Comparison of ENCODE assay signal across 19 mouse cellular contexts in the genomic region with DNA sequence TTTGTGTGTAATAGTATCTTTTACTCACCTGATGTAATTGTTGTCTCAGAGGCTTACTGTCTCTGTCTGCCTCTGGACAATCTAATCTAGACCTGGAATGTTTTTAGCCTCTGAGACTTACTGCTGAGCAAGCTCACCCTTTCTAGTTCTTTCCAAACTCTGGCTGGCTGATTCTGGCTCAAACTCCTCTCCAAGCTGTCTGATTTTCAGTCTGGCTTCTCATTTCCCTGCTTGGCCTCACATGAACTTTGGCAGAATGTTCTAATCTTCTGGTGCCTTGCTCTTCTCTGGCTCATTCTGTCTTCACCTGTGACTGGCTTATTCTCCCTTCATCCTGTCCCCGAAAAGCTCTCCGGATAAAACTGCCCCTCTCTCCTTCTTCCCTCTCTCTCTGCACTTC. TPM values are rescaled to one million over a fixed set of nuclear protein-coding genes. Genes with fewer than 3 reads are reported as not detected.
DNase-seq lines count a peak whose midpoint lies in the region; ATAC-seq lines count a peak whose summit lies in the region.
"Had no signal": no experiment of that assay in that cellular context is flagged by ENCODE, and none has a peak within 500 bp of the region (broad histone marks: within the 10 kb centered on the region; RNA-seq: fewer than 3 reads in every experiment).

No protein-coding gene starts in this region.

- 70% methylated on average over 2 of the region's 2 CpGs for WGBS in heart, embryonic 12.5 days
- WGBS in liver, embryonic 13.5 days (ENCODE audit: insufficient replicate concordance): 55% methylated on average over 2 of the region's 2 CpGs

- H3K9me3 ChIP-seq in heart, embryonic 12.5 days (replicated peaks): no peaks in the 10 kb centered on the region
- no peaks in the 10 kb centered on the region for H3K9me3 ChIP-seq in liver, embryonic 13.5 days (replicated peaks)
- H3K9me3 ChIP-seq: G1E; hindbrain, embryonic 15.5 days; stomach, embryonic 15.5 days had no signal

- no peaks in the 10 kb centered on the region for H3K36me3 ChIP-seq in heart, embryonic 12.5 days
- H3K36me3 ChIP-seq in liver, embryonic 13.5 days: no peaks in the 10 kb centered on the region
- H3K36me3 ChIP-seq: G1E; hindbrain, embryonic 15.5 days; stomach, embryonic 15.5 days had no signal

- no peak overlapping the region for H3K4me3 ChIP-seq in heart, embryonic 12.5 days
- no peak overlapping the region for H3K4me3 ChIP-seq in liver, embryonic 13.5 days (replicated peaks)
- H3K4me3 ChIP-seq: hindbrain, embryonic 15.5 days; stomach, embryonic 15.5 days had no signal

- no peak overlapping the region for H3K27ac ChIP-seq in heart, embryonic 12.5 days (ENCODE audit: poor library complexity, severe bottlenecking)
- 0 out of 2 replicates have a peak overlapping the region, but pooled peaks have one; percentile 8 for H3K27ac ChIP-seq in liver, embryonic 13.5 days
- H3K27ac ChIP-seq: hindbrain, embryonic 15.5 days; stomach, embryonic 15.5 days had no signal

- DNase-seq in adrenal gland, postnatal 10 days: peak; percentile 8
- DNase-seq in adrenal gland, postnatal 4 days (ENCODE audit: low spot score in 2 of 2): no peak
- peak; percentile 16 for DNase-seq in heart, adult 8-10 months (ENCODE audit: low spot score)
- no peak for DNase-seq in liver, embryonic 13.5 days
- DNase-seq in liver: no peak
- DNase-seq in layer of hippocampus, postnatal 25 days (ENCODE audit: extremely low spot score in 1 of 2, low spot score in 1 of 2): no peak
- DNase-seq in neural tube, embryonic 10.5 days (ENCODE audit: extremely low spot score, low spot score): no peak
- DNase-seq: adrenal gland, adult 2 months; cerebellum, adult 9-10 months; layer of hippocampus, adult 9-11 months; liver, postnatal 0 days; lung, postnatal 36 days; thymus, adult 2 months had no signal

- H3K9ac ChIP-seq in heart, embryonic 12.5 days: no peak overlapping the region
- H3K9ac ChIP-seq in liver, embryonic 13.5 days: no peak overlapping the region
- H3K9ac ChIP-seq: hindbrain, embryonic 15.5 days; liver, postnatal 0 days; stomach, embryonic 15.5 days had no signal

- H3K4me1 ChIP-seq in heart, embryonic 12.5 days (replicated peaks): peaks cover 17% of the 10 kb centered on the region
- peaks cover 25% of the 10 kb centered on the region for H3K4me1 ChIP-seq in liver, embryonic 13.5 days (replicated peaks)

- H3K4me2 ChIP-seq in heart, embryonic 12.5 days: no peak overlapping the region
- H3K4me2 ChIP-seq in liver, embryonic 13.5 days: no peak overlapping the region
- H3K4me2 ChIP-seq: hindbrain, embryonic 15.5 days; stomach, embryonic 15.5 days had no signal

- ATAC-seq in heart, embryonic 12.5 days (ENCODE audit: insufficient number of reproducible peaks, low FRiP score): no peak
- no peak for ATAC-seq in liver, embryonic 13.5 days (ENCODE audit: low read depth)
- ATAC-seq: CD4-positive, CD25-positive, alpha-beta regulatory T cell, adult 4 months; intestine, embryonic 16.5 days; liver, postnatal 0 days had no signal

- no peaks in the 10 kb centered on the region for H3K27me3 ChIP-seq in heart, embryonic 12.5 days (replicated peaks)
- H3K27me3 ChIP-seq in liver, embryonic 13.5 days: no peaks in the 10 kb centered on the region
- H3K27me3 ChIP-seq: hindbrain, embryonic 15.5 days; stomach, embryonic 15.5 days had no signal

RNA-seq across cellular contexts. Expression of gene Ubap1, which starts 2.8 kb away (rescaled TPM):
- 10 to 100 TPM; 40.7 to 50.5 TPM for total RNA-seq in adrenal gland, postnatal 10 days (2021)
- total RNA-seq in adrenal gland, postnatal 4 days (2021): 10 to 100 TPM; 52.9 to 56.1 TPM
- 10 to 100 TPM; 31.8 to 37.4 (median 33.7) TPM for total RNA-seq in heart, adult 8-10 months (2022)
- polyA plus RNA-seq in heart, embryonic 12.5 days (2016; fragmentation: Nextera tagmentation; extraction: Ambion mirVana): 53.3 and 55.9 TPM in 2 replicates
- polyA plus RNA-seq in liver, embryonic 13.5 days (2015; fragmentation: Nextera tagmentation; extraction: Ambion mirVana): 28.5 and 33.8 TPM in 2 replicates
- 10 to 100 TPM; 41.4 to 42.1 TPM for total RNA-seq in layer of hippocampus, postnatal 25 days (2021)

RNA-seq across cellular contexts. Expression of gene Dcaf12, which starts 31.3 kb away (rescaled TPM):
- total RNA-seq in adrenal gland, postnatal 10 days (2021): 10 to 100 TPM; 47.2 to 51.8 TPM
- total RNA-seq in adrenal gland, postnatal 4 days (2021): 10 to 100 TPM; 64.3 to 64.9 TPM
- 10 to 100 TPM; 22.9 to 35.5 (median 27.7) TPM for total RNA-seq in heart, adult 8-10 months (2022)
- polyA plus RNA-seq in heart, embryonic 12.5 days (2016; fragmentation: Nextera tagmentation; extraction: Ambion mirVana): 47.0 and 47.3 TPM in 2 replicates
- polyA plus RNA-seq in liver, embryonic 13.5 days (2015; fragmentation: Nextera tagmentation; extraction: Ambion mirVana): 66.0 and 74.8 TPM in 2 replicates
- total RNA-seq in layer of hippocampus, postnatal 25 days (2021): 10 to 100 TPM; 45.8 to 49.6 TPM

Comparison
In these comparisons a context has a peak if more than half of its experiments do, and no peak if none do; other contexts are left out.
1. DNase-seq: peak in adrenal gland, postnatal 10 days (single experiment) and heart, adult 8-10 months (single experiment); none in adrenal gland, postnatal 4 days (0 of 2), liver, embryonic 13.5 days (single experiment), liver (single experiment), layer of hippocampus, postnatal 25 days (0 of 2) and neural tube, embryonic 10.5 days (single experiment).